Mouse (Mus musculus): ENCODE measurements around the gene Olfr527.

Olfr527 gene

GRCm38 (mm10) chr7:140333717-140334116 is at the start of gene Olfr527:
TSS of gene Olfr527 (plus strand) at chr7:140334017.
- DNase-seq = no peak

GRCm38 (mm10) chr7:140295746-140296145 is 38.1 kb upstream of the Olfr527 start:
- no peak for DNase-seq

DNA sequence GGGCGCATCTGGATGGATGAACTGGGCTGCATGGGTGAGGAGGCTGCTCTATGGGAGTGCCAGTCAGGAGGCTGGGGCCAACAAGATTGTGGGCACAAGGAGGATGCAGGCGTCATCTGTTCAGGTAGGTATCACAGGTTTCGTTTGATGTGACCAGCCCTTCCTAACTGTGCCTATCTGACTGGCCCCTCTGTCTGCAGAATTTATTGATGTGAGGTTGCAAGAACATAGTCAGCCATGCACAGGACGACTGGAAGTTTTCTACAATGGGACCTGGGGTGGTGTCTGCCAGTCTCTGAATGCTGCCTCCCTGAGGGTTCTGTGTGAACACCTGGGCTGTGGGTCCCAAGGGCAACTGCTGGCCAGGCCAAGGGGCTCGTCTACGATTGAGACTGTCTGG is 36.9 kb upstream of the Olfr527 start:
- DNase-seq = no peak

DNA sequence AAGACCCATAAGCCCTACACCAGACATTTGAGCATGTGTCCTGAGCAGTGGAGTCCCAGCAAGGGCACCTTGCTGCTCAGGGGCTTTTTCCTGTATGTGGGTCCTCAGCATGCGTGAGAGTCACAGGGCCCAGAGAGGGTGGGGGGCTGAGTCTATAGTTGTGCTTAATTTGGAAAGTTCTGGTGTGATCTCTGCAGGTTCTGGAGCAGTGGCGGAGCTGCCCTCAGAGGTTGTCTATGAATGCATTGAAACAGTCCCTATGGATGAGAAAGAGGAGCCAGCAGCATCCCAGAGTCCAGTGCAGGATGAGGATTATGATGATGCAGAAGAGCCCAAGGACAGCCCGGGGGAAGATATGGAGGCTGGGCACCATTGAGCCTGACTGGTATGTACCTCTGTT is 34.4 kb upstream of the Olfr527 start:
- DNase-seq = no peak

DNA sequence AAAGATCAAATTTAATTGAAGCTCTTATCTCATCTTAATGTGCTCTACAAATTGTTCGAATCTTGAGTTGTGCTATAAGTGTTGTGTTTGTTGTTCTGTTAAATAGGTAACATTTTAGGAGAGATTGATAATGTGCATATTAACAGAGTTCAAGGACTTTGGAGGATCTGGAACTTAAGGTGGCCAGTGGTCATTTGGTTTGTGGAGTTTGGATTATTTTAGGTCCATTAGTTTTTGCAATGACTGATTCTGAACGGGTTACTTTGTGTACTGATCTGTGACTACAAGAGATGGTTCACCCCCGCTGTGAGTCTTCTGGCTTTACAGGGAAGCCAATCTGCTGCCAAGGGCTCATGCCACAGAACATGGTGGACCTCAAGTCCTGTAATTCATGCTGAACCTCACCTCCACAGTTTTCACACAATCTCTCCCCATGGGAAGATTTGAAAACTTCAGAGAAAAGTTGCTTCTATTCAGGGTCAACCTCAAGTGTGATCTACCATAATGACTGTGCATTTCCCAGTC is 13.9 kb upstream of the Olfr527 start:
- DNase-seq = no peak

GRCm38 (mm10) chr7:140320558-140320957 is 13.3 kb upstream of the Olfr527 start, which contains the start of gene Olfr525:
TSS of gene Olfr525 (plus strand) at chr7:140320858.
- DNase-seq = no peak

DNA sequence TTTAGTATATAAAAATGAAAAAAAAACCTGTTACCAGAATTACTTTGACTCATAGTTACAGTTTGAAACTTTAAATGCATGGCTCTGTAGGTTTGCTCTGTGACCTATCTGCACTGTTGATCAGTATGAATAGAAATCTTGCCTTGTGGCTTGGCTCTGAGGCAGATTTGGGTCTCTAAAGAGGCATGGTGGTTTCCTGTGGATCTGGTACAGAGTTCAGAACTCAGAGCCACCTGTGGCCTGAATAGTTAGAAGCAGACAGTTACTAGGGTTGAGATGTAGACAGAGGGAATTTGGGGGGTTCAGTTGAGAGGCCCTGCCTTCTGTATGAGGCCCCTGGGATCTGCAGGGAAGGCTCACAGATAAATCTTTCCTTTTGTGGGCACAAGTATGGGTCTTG is 12.7 kb upstream of the Olfr527 start:
- peak; percentile 12 to 23 for DNase-seq

GRCm38 (mm10) chr7:140329766-140330304 is 4.0 kb upstream of the Olfr527 start:
- no peak for DNase-seq

- DNase-seq = no peak
These were observed 27.8 kb downstream of the Olfr527 start, which contains the start of gene Olfr60 for GRCm38 (mm10) chr7:140361571-140361970. TSS of gene Olfr60 (minus strand) at chr7:140361671.

DNA sequence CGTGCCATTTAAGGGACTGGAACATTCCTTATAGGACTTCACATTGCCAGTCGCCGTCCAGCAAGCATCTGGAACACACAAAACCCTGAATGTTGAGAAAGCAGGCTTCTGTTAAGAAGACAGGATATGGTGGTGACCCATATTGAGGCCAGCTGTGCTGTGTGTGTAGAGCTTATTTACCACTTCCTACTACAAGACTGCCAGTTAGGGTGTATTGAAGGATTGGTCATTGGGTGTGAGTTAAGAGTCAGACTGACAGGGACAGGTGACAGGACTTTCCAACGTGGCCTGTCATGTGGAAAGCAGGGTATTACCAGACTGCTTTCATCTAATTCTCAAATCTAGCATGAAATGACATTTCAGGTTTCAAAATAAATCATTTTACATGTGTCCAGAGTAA is 40.5 kb downstream of the Olfr527 start:
- no peak for DNase-seq

- no peak for DNase-seq
These were observed 42.4 kb downstream of the Olfr527 start, which contains the start of gene Olfr530 for GRCm38 (mm10) chr7:140376231-140376630. TSS of gene Olfr530 (minus strand) at chr7:140376331.

- DNase-seq = no peak
These were observed 43.1 kb downstream of the Olfr527 start for GRCm38 (mm10) chr7:140376911-140377310.
